Mouse (Mus musculus) adrenal gland, adult 10 weeks (tissue): ENCODE data around the gene Gpr1. TPM values are rescaled to one million over a fixed set of nuclear protein-coding genes. Genes with fewer than 3 reads are reported as not detected.

Experiments
- polyA plus RNA-seq: library from polyadenylated mRNA; stranded (reverse); fragments of 350-450 nt; fragmentation: Illumina TruSeq; extraction: RNeasy Lipid Tissue Mini Kit (QIAGEN cat#74804); gene quantifications from one replicate; pipeline ENCODE4 v1.2.3, GENCODE M21; 2014; ENCODE audit warnings: low read depth, low replicate concordance

Gpr1 gene
- polyA plus RNA-seq: 0.29 TPM

GRCm38 (mm10) chr1:63214271-63214558 is at the start of gene Gpr1:
Gene Gpr1, minus strand, starts transcription at chr1:63214543.

GRCm38 (mm10) chr1:63176604-63177421 is 37.5 kb downstream of the Gpr1 start, which contains the start of the genes Eef1b2 and Ndufs1:
Gene Eef1b2, plus strand, starts transcription at chr1:63176825.
Gene Ndufs1, minus strand, starts transcription at chr1:63176833.

Other genes starting within 250 kb of the Gpr1 start
- gene Ino80d, start 99.9 kb downstream of the Gpr1 start, polyA plus RNA-seq: 17.3 TPM
- gene Eef1b2, start 37.7 kb downstream of the Gpr1 start, polyA plus RNA-seq: 454 TPM
- 400 TPM for gene Ndufs1, start 37.7 kb downstream of the Gpr1 start, polyA plus RNA-seq
- 12.8 TPM for gene Zdbf2, start 58.7 kb upstream of the Gpr1 start, polyA plus RNA-seq
- gene Adam23, start 231.3 kb upstream of the Gpr1 start, polyA plus RNA-seq: 22.5 TPM